Mouse (Mus musculus) heart, embryonic 11.5 days (tissue): Measurements from ENCODE around the gene H2-Eb1. TPM values are rescaled to one million over a fixed set of nuclear protein-coding genes. Genes with fewer than 3 reads are reported as not detected.

Source experiments
- ATAC-seq: fragments of 200-750 bp; cut with Nextera tagmentation; replicated peaks from 2 replicates; pipeline ENCODE4 v1.8.0; 2017; ENCODE audit warnings: moderate library complexity; ENCODE audit not compliant: insufficient number of reproducible peaks, low FRiP score, low TSS enrichment
- H3K27ac ChIP-seq: fragments of 300-500 bp; sonication (generic); 2 replicates; pipeline ENCODE4 v1.5.1; 2014; ENCODE audit warnings: mild to moderate bottlenecking, low read depth, low read length
- H3K27me3 ChIP-seq: fragments of 300-500 bp; sonication (generic); 2 replicates; pipeline ENCODE4 v1.6.1; 2014; ENCODE audit warnings: mild to moderate bottlenecking, low read length, mixed read lengths; ENCODE audit not compliant: control insufficient read depth, insufficient read depth
- H3K36me3 ChIP-seq: fragments of 300-500 bp; sonication (generic); 2 replicates; pipeline ENCODE4 v1.6.1; 2014; ENCODE audit warnings: mild to moderate bottlenecking, low read length, moderate library complexity, mixed read lengths; ENCODE audit not compliant: control insufficient read depth, insufficient read depth
- H3K4me1 ChIP-seq: fragments of 300-500 bp; sonication (generic); 2 replicates; pipeline ENCODE4 v1.6.1; 2014; ENCODE audit warnings: low read length; ENCODE audit not compliant: control insufficient read depth, insufficient read depth
- H3K4me2 ChIP-seq: fragments of 300-500 bp; sonication (generic); 2 replicates; pipeline ENCODE4 v1.6.1; 2014; ENCODE audit warnings: mild to moderate bottlenecking, moderate library complexity
- H3K4me3 ChIP-seq: fragments of 300-500 bp; sonication (generic); 2 replicates; pipeline ENCODE4 v1.5.1; 2014; ENCODE audit warnings: low read depth, low read length
- H3K9ac ChIP-seq: fragments of 300-500 bp; sonication (generic); 2 replicates; pipeline ENCODE4 v1.6.1; 2014; ENCODE audit warnings: mild to moderate bottlenecking, low read depth, low read length, moderate library complexity
- H3K9me3 ChIP-seq: fragments of 300-500 bp; sonication (generic); replicated peaks from 2 replicates; pipeline ENCODE4 v1.6.1; 2016; ENCODE audit warnings: low read length; ENCODE audit not compliant: control insufficient read depth
- WGBS: fragments of 180-500 bp; shearing (Covaris S2); extraction: QIAGEN DNeasy Blood & Tissue Kit; methylation state at CpG from one replicate; pipeline ENCODE4 v1.1.7; 2014; ENCODE audit not compliant: insufficient replicate concordance; 5-methylcytosine and 5-hydroxymethylcytosine counted together
- polyA plus RNA-seq: library from polyadenylated mRNA; unstranded; fragments of >200 nt; fragmentation: Nextera tagmentation; extraction: Ambion mirVana; gene quantifications from 2 replicates; pipeline ENCODE4 v1.2.1, GENCODE M21; 2014

The H2-Eb1 gene
- polyA plus RNA-seq, 1 experiment from 2014 or later = 1.5 TPM

GRCm38 (mm10) chr17:34281836-34282235 lies 23.8 kb upstream of the H2-Eb1 start:
- Histone ChIP-seq H3K4me1 (no peaks in the 10 kb centered on the region), H3K4me3 (no peak overlapping the region), H3K9me3 (no peaks in the 10 kb centered on the region), H3K36me3 (no peaks in the 10 kb centered on the region), H3K9ac (no peak overlapping the region), H3K27ac (no peak overlapping the region), H3K27me3 (peaks cover 6% of the 10 kb centered on the region; the same call in 1 of the 2 replicates), H3K4me2 (no peak overlapping the region)
- no peak for ATAC-seq
- 63% methylated on average over 1 of the region's 1 CpGs for WGBS

GRCm38 (mm10) chr17:34285371-34285770 lies 20.3 kb upstream of the H2-Eb1 start:
- H3K9ac ChIP-seq = no peak overlapping the region
- no peaks in the 10 kb centered on the region for H3K4me1 ChIP-seq

GRCm38 (mm10) chr17:34285848-34286247 lies 19.8 kb upstream of the H2-Eb1 start:
- Histone ChIP-seq H3K9me3 (no peaks in the 10 kb centered on the region), H3K36me3 (no peaks in the 10 kb centered on the region), H3K4me1 (no peaks in the 10 kb centered on the region), H3K27me3 (0 out of 2 replicates have a peak, but pooled peaks cover 3% of the 10 kb centered on the region), H3K4me2 (no peak overlapping the region), H3K27ac (no peak overlapping the region), H3K9ac (no peak overlapping the region), H3K4me3 (no peak overlapping the region)
- ATAC-seq = no peak
- 40% methylated on average over 4 of the region's 4 CpGs for WGBS

More at GRCm38 (mm10) chr17:34285371-34285770, 20.3 kb upstream of the H2-Eb1 start:
- Histone ChIP-seq H3K9me3 (no peaks in the 10 kb centered on the region), H3K4me3 (no peak overlapping the region), H3K36me3 (no peaks in the 10 kb centered on the region), H3K27me3 (peaks cover 6% of the 10 kb centered on the region; the same call in 1 of the 2 replicates), H3K4me2 (no peak overlapping the region), H3K27ac (no peak overlapping the region)
- no peak for ATAC-seq
- 68% methylated on average over 4 of the region's 4 CpGs for WGBS

GRCm38 (mm10) chr17:34286501-34286900 lies 19.2 kb upstream of the H2-Eb1 start:
- Histone ChIP-seq H3K9me3 (no peaks in the 10 kb centered on the region), H3K4me3 (no peak overlapping the region), H3K27me3 (no peaks in the 10 kb centered on the region), H3K4me2 (no peak overlapping the region), H3K27ac (no peak overlapping the region), H3K4me1 (no peaks in the 10 kb centered on the region), H3K9ac (no peak overlapping the region), H3K36me3 (no peaks in the 10 kb centered on the region)
- WGBS = 58% methylated on average over 5 of the region's 5 CpGs
- no peak for ATAC-seq

GRCm38 (mm10) chr17:34286999-34287398 lies 18.7 kb upstream of the H2-Eb1 start:
- H3K4me3 ChIP-seq = no peak overlapping the region
- H3K9me3 ChIP-seq = no peaks in the 10 kb centered on the region
- H3K27me3 ChIP-seq = no peaks in the 10 kb centered on the region
- H3K36me3 ChIP-seq = no peaks in the 10 kb centered on the region
- 60% methylated on average over 6 of the region's 6 CpGs for WGBS
- H3K4me2 ChIP-seq = no peak overlapping the region
- H3K9ac ChIP-seq = no peak overlapping the region
- no peak for ATAC-seq
- H3K4me1 ChIP-seq = no peaks in the 10 kb centered on the region
- H3K27ac ChIP-seq = no peak overlapping the region

GRCm38 (mm10) chr17:34287648-34288047 lies 18.0 kb upstream of the H2-Eb1 start, which contains the start of gene H2-Aa:
Gene H2-Aa, minus strand, starts transcription at chr17:34287823.
- Histone ChIP-seq H3K4me2 (no peak within 1 kb of the TSS), H3K9me3 (no peaks in the 10 kb centered on the region), H3K27me3 (no peaks in the 10 kb centered on the region), H3K4me1 (no peaks in the 10 kb centered on the region), H3K27ac (no peak within 1 kb of the TSS), H3K4me3 (no peak within 1 kb of the TSS), H3K9ac (no peak within 1 kb of the TSS), H3K36me3 (no peaks in the 10 kb centered on the region)
- WGBS = 15% methylated on average over 8 of the region's 8 CpGs
- no peak for ATAC-seq

- H3K9ac ChIP-seq = no peak overlapping the region
- no peak for ATAC-seq
- WGBS = 66% methylated on average over 3 of the region's 3 CpGs
Observed at GRCm38 (mm10) chr17:34288131-34288530, 17.5 kb upstream of the H2-Eb1 start.

GRCm38 (mm10) chr17:34291609-34292008 lies 14.1 kb upstream of the H2-Eb1 start:
- Histone ChIP-seq H3K36me3 (no peaks in the 10 kb centered on the region), H3K4me2 (no peak overlapping the region), H3K9ac (no peak overlapping the region), H3K27me3 (peaks cover under 1% of the 10 kb centered on the region; the same call in 1 of the 2 replicates), H3K9me3 (no peaks in the 10 kb centered on the region), H3K4me3 (no peak overlapping the region), H3K27ac (no peak overlapping the region), H3K4me1 (no peaks in the 10 kb centered on the region)
- WGBS = 16% methylated on average over 8 of the region's 8 CpGs
- no peak for ATAC-seq

More at GRCm38 (mm10) chr17:34288131-34288530, 17.5 kb upstream of the H2-Eb1 start:
- Histone ChIP-seq H3K4me3 (no peak overlapping the region), H3K4me2 (no peak overlapping the region), H3K36me3 (no peaks in the 10 kb centered on the region), H3K27me3 (no peaks in the 10 kb centered on the region), H3K4me1 (no peaks in the 10 kb centered on the region), H3K9me3 (no peaks in the 10 kb centered on the region), H3K27ac (no peak overlapping the region)

- H3K4me2 ChIP-seq = no peak overlapping the region
- H3K9ac ChIP-seq = no peak overlapping the region
- 86% methylated on average over 4 of the region's 4 CpGs for WGBS
- H3K27me3 ChIP-seq = peaks cover 3% of the 10 kb centered on the region; the same call in 1 of the 2 replicates
- no peak overlapping the region for H3K4me3 ChIP-seq
- H3K36me3 ChIP-seq = no peaks in the 10 kb centered on the region
- no peak for ATAC-seq
- no peak overlapping the region for H3K27ac ChIP-seq
- H3K9me3 ChIP-seq = no peaks in the 10 kb centered on the region
- H3K4me1 ChIP-seq = no peaks in the 10 kb centered on the region
Observed at GRCm38 (mm10) chr17:34292570-34292969, 13.1 kb upstream of the H2-Eb1 start.
